Mouse (Mus musculus) right cerebral cortex, postnatal 14 days (tissue): ENCODE data around the gene Chdh.

Source experiments
- DNase-seq: peaks from one replicate; pipeline ENCODE4 v3.0.0; 2022

Chdh gene

GRCm38 (mm10) chr14:30015008-30015407, 6.2 kb downstream of the Chdh start:
- no peak for DNase-seq

- DNase-seq: no peak
Measured at GRCm38 (mm10) chr14:30016666-30017065, 7.8 kb downstream of the Chdh start.

GRCm38 (mm10) chr14:30017794-30018462, 9.1 kb downstream of the Chdh start:
- DNase-seq: no peak

- no peak for DNase-seq
Measured at GRCm38 (mm10) chr14:30018463-30018801, 9.6 kb downstream of the Chdh start.

GRCm38 (mm10) chr14:30018846-30019245, 10.0 kb downstream of the Chdh start:
- DNase-seq: no peak

GRCm38 (mm10) chr14:30019375-30019774, 10.6 kb downstream of the Chdh start:
- no peak for DNase-seq

GRCm38 (mm10) chr14:30019792-30020575, 11.2 kb downstream of the Chdh start:
- no peak for DNase-seq

- no peak for DNase-seq
Measured at GRCm38 (mm10) chr14:30022471-30022870, 13.6 kb downstream of the Chdh start.

GRCm38 (mm10) chr14:30024387-30024786, 15.6 kb downstream of the Chdh start:
- no peak for DNase-seq

GRCm38 (mm10) chr14:30027378-30027777, 18.6 kb downstream of the Chdh start:
- no peak for DNase-seq

GRCm38 (mm10) chr14:30033405-30033804, 24.6 kb downstream of the Chdh start:
- no peak for DNase-seq

GRCm38 (mm10) chr14:30038431-30038830, 29.6 kb downstream of the Chdh start:
- DNase-seq: no peak

GRCm38 (mm10) chr14:30039413-30039812, 30.6 kb downstream of the Chdh start:
- DNase-seq: no peak

GRCm38 (mm10) chr14:30041836-30042235, 33.0 kb downstream of the Chdh start:
- no peak for DNase-seq

- no peak for DNase-seq
Measured at GRCm38 (mm10) chr14:30043356-30043940, 34.6 kb downstream of the Chdh start.

- DNase-seq: no peak
Measured at GRCm38 (mm10) chr14:30045239-30045638, 36.4 kb downstream of the Chdh start.

GRCm38 (mm10) chr14:30045704-30046220, 36.9 kb downstream of the Chdh start:
- no peak for DNase-seq

GRCm38 (mm10) chr14:30046976-30047375, 38.2 kb downstream of the Chdh start:
- no peak for DNase-seq

GRCm38 (mm10) chr14:30048049-30048448, 39.2 kb downstream of the Chdh start:
- DNase-seq: no peak

- no peak for DNase-seq
Measured at GRCm38 (mm10) chr14:30050280-30050679, 41.5 kb downstream of the Chdh start.

- no peak for DNase-seq
Measured at GRCm38 (mm10) chr14:30054922-30055321, 46.1 kb downstream of the Chdh start.

- no peak for DNase-seq
Measured at GRCm38 (mm10) chr14:30056031-30056766, 47.4 kb downstream of the Chdh start.

GRCm38 (mm10) chr14:30064864-30065263, 56.0 kb downstream of the Chdh start:
- no peak for DNase-seq
